Comparison of ENCODE assay signal across 8 mouse cellular contexts in genomic region chr6:115676452-115677128, GRCm38 (mm10). TPM values are rescaled to one million over a fixed set of nuclear protein-coding genes. Genes with fewer than 3 reads are reported as not detected.
DNase-seq lines count a peak whose midpoint lies in the region; ATAC-seq lines count a peak whose summit lies in the region.

TSS of gene Raf1 (minus strand) at chr6:115676635.

- peak within 1 kb of the TSS; percentile 65 for H3K4me2 ChIP-seq in hindbrain, embryonic 11.5 days (replicated peaks; ENCODE audit: low read depth, low read length)

- H3K27ac ChIP-seq in hindbrain, embryonic 11.5 days (ENCODE audit: low read depth, low read length), result peak within 1 kb of the TSS; percentile 95

- peak; percentile 99 for ATAC-seq in hindbrain, embryonic 11.5 days (ENCODE audit: low FRiP score)

- WGBS in hindbrain, embryonic 11.5 days, result under 1% methylated on average over 50 of the region's 51 CpGs

- no peaks in the 10 kb centered on the region for H3K36me3 ChIP-seq in hindbrain, embryonic 11.5 days (ENCODE audit: control insufficient read depth, insufficient read depth, low read length)

- no peaks in the 10 kb centered on the region for H3K9me3 ChIP-seq in hindbrain, embryonic 11.5 days (ENCODE audit: control insufficient read depth, low read length)

- peak within 1 kb of the TSS; percentile 100 for H3K9ac ChIP-seq in hindbrain, embryonic 11.5 days (ENCODE audit: low read depth, low read length)

- peak within 1 kb of the TSS; percentile 98 for H3K4me3 ChIP-seq in hindbrain, embryonic 11.5 days (ENCODE audit: low read depth, low read length)

- no peaks in the 10 kb centered on the region; the same call in 1 of the 2 replicates for H3K4me1 ChIP-seq in hindbrain, embryonic 11.5 days (replicated peaks; ENCODE audit: control insufficient read depth, insufficient read depth, low read length)

- peak; percentile 98 for DNase-seq in MN1 (ENCODE audit: low spot score)
- DNase-seq in cerebellum, adult 9-10 months, result peak; percentile 98
- peak; percentile 94 to 99 for DNase-seq in frontal cortex, adult 2 months (ENCODE audit: extremely low spot score in 1 of 2, low spot score in 1 of 2)
- peak; percentile 98 for DNase-seq in hindbrain, embryonic 11.5 days (ENCODE audit: low spot score)
- peak; percentile 96 to 98 for DNase-seq in layer of hippocampus, postnatal 10 days (ENCODE audit: low spot score in 2 of 2)
- peak; percentile 98 for DNase-seq in lung, postnatal 10 days
- DNase-seq in ovary, postnatal 36 days (ENCODE audit: low spot score), result peak; percentile 98
- peak; percentile 97 for DNase-seq in thymus, postnatal 25 days

- H3K27me3 ChIP-seq in hindbrain, embryonic 11.5 days (ENCODE audit: control insufficient read depth, insufficient read depth, low read length), result no peaks in the 10 kb centered on the region

RNA-seq across cellular contexts. Expression of gene Raf1, which starts in this region (rescaled TPM):
- 143 and 144 TPM in 2 replicates for polyA plus RNA-seq in frontal cortex, adult 2 months (2012; rRNA removed)
- 148 and 157 TPM in 2 replicates for polyA plus RNA-seq in hindbrain, embryonic 11.5 days (2014; fragmentation: Nextera tagmentation; extraction: Ambion mirVana)
- total RNA-seq in layer of hippocampus, postnatal 10 days (2021), result 100 to 1,000 TPM; 114 to 123 TPM

Comparison
In these comparisons a context has a peak if more than half of its experiments do, and no peak if none do; other contexts are left out.
1. Peak in every context shown above with its lines: DNase-seq, ATAC-seq, H3K4me3 ChIP-seq and H3K27ac ChIP-seq.